Mouse (Mus musculus): Measurements from ENCODE around the gene Car14. TPM values are rescaled to one million over a fixed set of nuclear protein-coding genes. Genes with fewer than 3 reads are reported as not detected.
A peak's percentile ranks its signal among the peaks of the same experiment; 100 is the strongest.

Gene Car14
- total and polyA plus RNA-seq, 3 experiments: 0.15 to 0.38 TPM; not detected in 1

DNA sequence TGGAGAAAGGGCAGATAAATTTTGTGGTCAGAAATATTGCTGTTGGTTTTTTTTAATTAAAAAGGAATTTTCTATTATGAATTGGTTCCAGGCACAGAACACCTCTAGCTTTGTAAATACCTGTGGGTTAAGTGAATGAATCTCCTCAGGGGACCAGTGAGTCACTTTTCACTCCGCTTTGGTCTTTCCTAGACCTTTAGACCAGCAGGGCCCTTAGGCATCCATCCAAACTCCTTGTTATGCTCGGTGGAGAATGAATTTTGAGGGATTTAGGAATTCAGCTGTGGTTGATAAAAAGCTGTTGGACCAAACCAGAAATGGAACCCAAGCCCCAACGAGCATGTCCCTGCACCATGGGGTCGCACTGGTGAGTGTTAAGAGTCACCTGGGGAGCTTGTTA, 3.1 kb upstream of the Car14 start:
- Histone ChIP-seq H3K27me3 (ENCODE audit: control insufficient read depth in 1 of 2, insufficient read depth in 2 of 2, low read length in 2 of 2) (peaks cover 8 to 22% of the 10 kb centered on the region in 2 experiments; a peak in 3 of 4 replicates), H3K27ac (ENCODE audit: control insufficient read depth, low read depth, low read length) (no peak overlapping the region)
- TF ChIP-seq USF2 (IDR thresholded peaks at IDR 0.05; ENCODE audit: borderline replicate concordance in 1 of 2, insufficient read depth in 1 of 2, low read depth in 1 of 2, low read length in 2 of 2): no peak
- TF ChIP-seq POLR2A (IDR thresholded peaks at IDR 0.05; ENCODE audit: control insufficient read depth in 1 of 2, insufficient read depth in 1 of 2, low read depth in 1 of 2, low read length in 2 of 2, poor library complexity in 1 of 2): no peak
- TF ChIP-seq ZMIZ1 (IDR thresholded peaks at IDR 0.05; ENCODE audit: low read depth, low read length): no peak
- no peak for TF ChIP-seq POLR2AphosphoS5 (IDR thresholded peaks at IDR 0.05; ENCODE audit: borderline replicate concordance, low read depth, low read length)
- TF ChIP-seq ZC3H11A (IDR thresholded peaks at IDR 0.05; ENCODE audit: low read depth, low read length): no peak
- TF ChIP-seq ETS1 (IDR thresholded peaks at IDR 0.05; ENCODE audit: low read depth, low read length): no peak
- no peak for TF ChIP-seq MXI1 (IDR thresholded peaks at IDR 0.05; ENCODE audit: low read depth, low read length)
- no peak for TF ChIP-seq SIN3A (IDR thresholded peaks at IDR 0.05; ENCODE audit: low read length)
- TF ChIP-seq CHD2 (IDR thresholded peaks at IDR 0.05; ENCODE audit: low read length): no peak
- no peak for TF ChIP-seq USF1 (IDR thresholded peaks at IDR 0.05; ENCODE audit: low read depth, low read length)
- no peak for TF ChIP-seq CHD1 (IDR thresholded peaks at IDR 0.05; ENCODE audit: low read depth, low read length)
- no peak for TF ChIP-seq CTCF (IDR thresholded peaks at IDR 0.05 in 2 of 3, conservative IDR thresholded peaks at IDR 0.05 in 1 of 3; ENCODE audit: control insufficient read depth in 1 of 3, insufficient read depth in 1 of 3, low read depth in 2 of 3, low read length in 3 of 3, poor library complexity in 1 of 3, severe bottlenecking in 1 of 3)
- TF ChIP-seq RCOR1 (IDR thresholded peaks at IDR 0.05; ENCODE audit: low read depth, low read length): no peak
- no peak for TF ChIP-seq SMC3 (IDR thresholded peaks at IDR 0.05; ENCODE audit: low read depth, low read length)
- no peak for TF ChIP-seq EP300 (IDR thresholded peaks at IDR 0.05; ENCODE audit: low read depth in 1 of 2, low read length in 2 of 2)
- TF ChIP-seq GABPA (IDR thresholded peaks at IDR 0.05; ENCODE audit: low read depth, low read length): no peak
- no peak for TF ChIP-seq MAZ (IDR thresholded peaks at IDR 0.05; ENCODE audit: low read depth, low read length)

DNA sequence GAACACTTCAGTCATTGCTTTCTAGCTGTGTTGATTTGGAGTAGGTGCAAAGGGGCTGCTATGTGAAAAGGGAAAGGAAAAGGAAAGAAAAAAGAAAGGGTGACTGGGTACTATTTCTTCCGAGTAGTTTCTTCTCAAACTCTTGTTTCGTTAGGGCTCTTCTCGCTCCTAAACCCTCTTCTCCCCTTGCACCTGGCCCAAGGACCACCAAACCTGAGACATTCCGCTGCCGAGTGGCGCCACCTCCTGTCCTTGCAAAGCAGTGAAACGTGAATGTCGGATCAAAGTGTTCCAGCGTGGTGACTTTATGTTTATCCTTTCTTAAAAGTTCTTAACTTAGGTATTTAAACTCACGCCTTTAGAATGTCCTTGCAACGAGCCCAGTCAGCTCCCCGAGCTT, 2.4 kb upstream of the Car14 start:
- Histone ChIP-seq H3K27me3 (ENCODE audit: control insufficient read depth in 1 of 2, insufficient read depth in 2 of 2, low read length in 2 of 2) (peaks cover 8 to 22% of the 10 kb centered on the region in 2 experiments; a peak in 3 of 4 replicates), H3K4me3 (ENCODE audit: control insufficient read depth in 1 of 2, insufficient read depth in 1 of 2, low read depth in 2 of 2, low read length in 2 of 2) (peak overlapping the region; percentile 50 to 53), H3K9ac (ENCODE audit: control insufficient read depth, low read depth, low read length, poor library complexity, severe bottlenecking) (peak overlapping the region; percentile 63), H3K36me3 (ENCODE audit: control insufficient read depth in 1 of 2, insufficient read depth in 2 of 2, low read length in 2 of 2) (peaks cover 0 to 4% of the 10 kb centered on the region in 2 experiments; a peak in 1 of 4 replicates), H3K9me3 (replicated peaks; ENCODE audit: insufficient read depth, low read length) (no peaks in the 10 kb centered on the region), H3K27ac (ENCODE audit: control insufficient read depth, low read depth, low read length) (no peak overlapping the region), H3K4me1 (ENCODE audit: control insufficient read depth in 1 of 2, insufficient read depth in 2 of 2, low read length in 2 of 2) (peaks cover 0 to 5% of the 10 kb centered on the region in 2 experiments; a peak in 2 of 4 replicates), H3K79me2 (ENCODE audit: control insufficient read depth, insufficient read depth, low read length, poor library complexity) (no peaks in the 10 kb centered on the region)
- peak; percentile 91 for DNase-seq (ENCODE audit: low read depth, low spot score)
- TF ChIP-seq USF1 (IDR thresholded peaks at IDR 0.05; ENCODE audit: low read depth, low read length) (no peak), ETS1 (IDR thresholded peaks at IDR 0.05; ENCODE audit: low read depth, low read length) (no peak), RAD21 (IDR thresholded peaks at IDR 0.05; ENCODE audit: low read depth, low read length) (peak; percentile 93), EP300 (IDR thresholded peaks at IDR 0.05; ENCODE audit: low read depth in 1 of 2, low read length in 2 of 2) (no peak), GABPA (IDR thresholded peaks at IDR 0.05; ENCODE audit: low read depth, low read length) (no peak), MAFK (IDR thresholded peaks at IDR 0.05; ENCODE audit: borderline replicate concordance, low read depth, low read length) (no peak), ZMIZ1 (IDR thresholded peaks at IDR 0.05; ENCODE audit: low read depth, low read length) (no peak), NELFE (IDR thresholded peaks at IDR 0.05; ENCODE audit: low read depth, low read length) (no peak), RCOR1 (IDR thresholded peaks at IDR 0.05; ENCODE audit: low read depth, low read length) (no peak), UBTF (IDR thresholded peaks at IDR 0.05; ENCODE audit: borderline replicate concordance, insufficient read depth, low read depth, low read length) (no peak), CHD2 (IDR thresholded peaks at IDR 0.05; ENCODE audit: low read length) (no peak), ZNF384 (IDR thresholded peaks at IDR 0.05; ENCODE audit: low read depth, low read length) (no peak; the same call in 1 of the 2 replicates), CHD1 (IDR thresholded peaks at IDR 0.05; ENCODE audit: low read depth, low read length) (no peak), KAT2A (conservative IDR thresholded peaks at IDR 0.05; ENCODE audit: low read depth, low read length) (no peak), E2F4 (IDR thresholded peaks at IDR 0.05; ENCODE audit: borderline replicate concordance, low read depth, low read length) (no peak), GATA1 (IDR thresholded peaks at IDR 0.05; ENCODE audit: low read depth, low read length) (no peak), MXI1 (IDR thresholded peaks at IDR 0.05; ENCODE audit: low read depth, low read length) (0 out of 2 replicates have a peak, but pooled peaks have one; percentile 67), POLR2AphosphoS5 (IDR thresholded peaks at IDR 0.05; ENCODE audit: borderline replicate concordance, low read depth, low read length) (no peak), TAL1 (IDR thresholded peaks at IDR 0.05; ENCODE audit: low read length) (no peak), NRF1 (IDR thresholded peaks at IDR 0.05; ENCODE audit: insufficient read depth, low read depth, low read length, poor library complexity, severe bottlenecking) (no peak), MYB (IDR thresholded peaks at IDR 0.05; ENCODE audit: low read depth, low read length) (no peak), MEF2A (IDR thresholded peaks at IDR 0.05; ENCODE audit: extremely low read depth, insufficient replicate concordance, low read depth, low read length, poor library complexity, severe bottlenecking) (no peak)

More for the DNA sequence above, 3.1 kb upstream of the Car14 start:
- Histone ChIP-seq H3K9me3 (replicated peaks; ENCODE audit: insufficient read depth, low read length) (no peaks in the 10 kb centered on the region), H3K9ac (ENCODE audit: control insufficient read depth, low read depth, low read length, poor library complexity, severe bottlenecking) (peak overlapping the region; percentile 63), H3K79me2 (ENCODE audit: control insufficient read depth, insufficient read depth, low read length, poor library complexity) (no peaks in the 10 kb centered on the region), H3K4me3 (ENCODE audit: control insufficient read depth in 1 of 2, insufficient read depth in 1 of 2, low read depth in 2 of 2, low read length in 2 of 2) (no peak overlapping the region; a peak in 2 of 4 replicates), H3K36me3 (ENCODE audit: control insufficient read depth in 1 of 2, insufficient read depth in 2 of 2, low read length in 2 of 2) (peaks cover 0 to 4% of the 10 kb centered on the region in 2 experiments; a peak in 1 of 4 replicates), H3K4me1 (ENCODE audit: control insufficient read depth in 1 of 2, insufficient read depth in 2 of 2, low read length in 2 of 2) (peaks cover 0 to 5% of the 10 kb centered on the region in 2 experiments; a peak in 2 of 4 replicates)
- no peak for DNase-seq (ENCODE audit: low read depth, low spot score)

Measured in MEL (cell line).